Mouse (Mus musculus): ENCODE measurements around the gene Tchp. TPM values are rescaled to one million over a fixed set of nuclear protein-coding genes. Genes with fewer than 3 reads are reported as not detected.

Tchp gene
- polyA plus RNA-seq, 1 experiment from 2014 or later, result 10.5 TPM

GRCm38 (mm10) chr5:114745581-114745980, 38.0 kb downstream of the Tchp start:
- peaks cover 24% of the 10 kb centered on the region for H3K36me3 ChIP-seq
- no peak overlapping the region for H3K4me2 ChIP-seq (replicated peaks)
- H3K4me3 ChIP-seq (replicated peaks), result no peak overlapping the region
- H3K27me3 ChIP-seq (replicated peaks), result no peaks in the 10 kb centered on the region
- 87% methylated on average over 5 of the region's 5 CpGs for WGBS
- no peaks in the 10 kb centered on the region for H3K4me1 ChIP-seq (replicated peaks)
- no peak for ATAC-seq
- no peak overlapping the region for H3K9ac ChIP-seq
- H3K27ac ChIP-seq, result no peak overlapping the region
- no peaks in the 10 kb centered on the region for H3K9me3 ChIP-seq

- no peak overlapping the region for H3K4me3 ChIP-seq (replicated peaks)
- H3K36me3 ChIP-seq, result peaks cover 30% of the 10 kb centered on the region
- H3K4me2 ChIP-seq (replicated peaks), result no peak overlapping the region
- no peaks in the 10 kb centered on the region for H3K4me1 ChIP-seq (replicated peaks)
- H3K9me3 ChIP-seq, result no peaks in the 10 kb centered on the region
- no peak for ATAC-seq
- no peak overlapping the region for H3K27ac ChIP-seq
- H3K27me3 ChIP-seq (replicated peaks), result no peaks in the 10 kb centered on the region
- H3K9ac ChIP-seq, result no peak overlapping the region
- 94% methylated on average over 4 of the region's 4 CpGs for WGBS
Measured at GRCm38 (mm10) chr5:114746886-114747285, 39.3 kb downstream of the Tchp start.

GRCm38 (mm10) chr5:114747521-114747920, 40.0 kb downstream of the Tchp start:
- no peak overlapping the region for H3K9ac ChIP-seq
- no peak overlapping the region for H3K27ac ChIP-seq
- H3K4me1 ChIP-seq (replicated peaks), result no peaks in the 10 kb centered on the region
- H3K9me3 ChIP-seq, result no peaks in the 10 kb centered on the region
- ATAC-seq, result no peak
- H3K27me3 ChIP-seq (replicated peaks), result no peaks in the 10 kb centered on the region
- H3K4me3 ChIP-seq (replicated peaks), result no peak overlapping the region
- H3K36me3 ChIP-seq, result peaks cover 34% of the 10 kb centered on the region
- WGBS, result 91% methylated on average over 5 of the region's 5 CpGs
- H3K4me2 ChIP-seq (replicated peaks), result no peak overlapping the region

- H3K4me1 ChIP-seq (replicated peaks), result no peaks in the 10 kb centered on the region
- H3K27ac ChIP-seq, result no peak overlapping the region
- ATAC-seq, result no peak
- 88% methylated on average over 10 of the region's 10 CpGs for WGBS
- no peak overlapping the region for H3K9ac ChIP-seq
- H3K36me3 ChIP-seq, result peaks cover 34% of the 10 kb centered on the region
- no peak overlapping the region for H3K4me3 ChIP-seq (replicated peaks)
- H3K27me3 ChIP-seq (replicated peaks), result no peaks in the 10 kb centered on the region
- no peak overlapping the region for H3K4me2 ChIP-seq (replicated peaks)
- no peaks in the 10 kb centered on the region for H3K9me3 ChIP-seq
Measured at GRCm38 (mm10) chr5:114750325-114750724, 42.8 kb downstream of the Tchp start.

GRCm38 (mm10) chr5:114752397-114752796, 44.8 kb downstream of the Tchp start:
- H3K4me2 ChIP-seq (replicated peaks), result no peak overlapping the region
- no peak overlapping the region for H3K9ac ChIP-seq
- H3K9me3 ChIP-seq, result no peaks in the 10 kb centered on the region
- 93% methylated on average over 10 of the region's 10 CpGs for WGBS
- no peak overlapping the region for H3K4me3 ChIP-seq (replicated peaks)
- ATAC-seq, result no peak
- no peaks in the 10 kb centered on the region for H3K4me1 ChIP-seq (replicated peaks)
- peaks cover 36% of the 10 kb centered on the region for H3K36me3 ChIP-seq
- no peaks in the 10 kb centered on the region for H3K27me3 ChIP-seq (replicated peaks)
- no peak overlapping the region for H3K27ac ChIP-seq

GRCm38 (mm10) chr5:114753384-114753783, 45.8 kb downstream of the Tchp start:
- no peak overlapping the region for H3K4me2 ChIP-seq (replicated peaks)
- peaks cover 31% of the 10 kb centered on the region for H3K36me3 ChIP-seq
- no peak overlapping the region for H3K27ac ChIP-seq
- WGBS, result 86% methylated on average over 12 of the region's 12 CpGs
- no peaks in the 10 kb centered on the region for H3K9me3 ChIP-seq
- no peaks in the 10 kb centered on the region for H3K4me1 ChIP-seq (replicated peaks)
- ATAC-seq, result no peak
- H3K4me3 ChIP-seq (replicated peaks), result no peak overlapping the region
- no peaks in the 10 kb centered on the region for H3K27me3 ChIP-seq (replicated peaks)
- H3K9ac ChIP-seq, result no peak overlapping the region

GRCm38 (mm10) chr5:114759536-114760090, 52.1 kb downstream of the Tchp start:
- H3K27me3 ChIP-seq (replicated peaks), result no peaks in the 10 kb centered on the region
- no peaks in the 10 kb centered on the region for H3K4me1 ChIP-seq (replicated peaks)
- no peak overlapping the region for H3K9ac ChIP-seq
- H3K36me3 ChIP-seq, result peaks cover 28% of the 10 kb centered on the region
- H3K4me2 ChIP-seq (replicated peaks), result no peak overlapping the region
- H3K9me3 ChIP-seq, result no peaks in the 10 kb centered on the region
- ATAC-seq, result no peak
- 88% methylated on average over 5 of the region's 5 CpGs for WGBS
- no peak overlapping the region for H3K27ac ChIP-seq
- no peak overlapping the region for H3K4me3 ChIP-seq (replicated peaks)

GRCm38 (mm10) chr5:114761980-114762379, 54.4 kb downstream of the Tchp start:
- H3K36me3 ChIP-seq, result peaks cover 20% of the 10 kb centered on the region
- no peak overlapping the region for H3K9ac ChIP-seq
- H3K27ac ChIP-seq, result no peak overlapping the region
- no peak for ATAC-seq
- H3K4me3 ChIP-seq (replicated peaks), result no peak overlapping the region
- WGBS, result 88% methylated on average over 8 of the region's 8 CpGs
- H3K9me3 ChIP-seq, result no peaks in the 10 kb centered on the region
- H3K4me2 ChIP-seq (replicated peaks), result no peak overlapping the region
- H3K4me1 ChIP-seq (replicated peaks), result no peaks in the 10 kb centered on the region
- no peaks in the 10 kb centered on the region for H3K27me3 ChIP-seq (replicated peaks)

- H3K36me3 ChIP-seq, result peaks cover 20% of the 10 kb centered on the region
- H3K9me3 ChIP-seq, result no peaks in the 10 kb centered on the region
- H3K27me3 ChIP-seq (replicated peaks), result no peaks in the 10 kb centered on the region
- no peak for ATAC-seq
- no peak overlapping the region for H3K4me3 ChIP-seq (replicated peaks)
- H3K4me1 ChIP-seq (replicated peaks), result no peaks in the 10 kb centered on the region
- H3K27ac ChIP-seq, result no peak overlapping the region
- H3K9ac ChIP-seq, result no peak overlapping the region
- no peak overlapping the region for H3K4me2 ChIP-seq (replicated peaks)
- 88% methylated on average over 18 of the region's 18 CpGs for WGBS
Measured at GRCm38 (mm10) chr5:114764812-114765735, 57.5 kb downstream of the Tchp start.

GRCm38 (mm10) chr5:114766686-114767085, 59.1 kb downstream of the Tchp start:
- Histone ChIP-seq H3K27me3 (replicated peaks) (no peaks in the 10 kb centered on the region), H3K27ac (no peak overlapping the region), H3K36me3 (peaks cover 11% of the 10 kb centered on the region; the same call in 1 of the 2 replicates), H3K4me3 (replicated peaks) (no peak overlapping the region), H3K9me3 (no peaks in the 10 kb centered on the region), H3K4me1 (replicated peaks) (no peaks in the 10 kb centered on the region), H3K9ac (no peak overlapping the region), H3K4me2 (replicated peaks) (no peak overlapping the region)
- ATAC-seq, result no peak
- WGBS, result 95% methylated on average over 8 of the region's 8 CpGs

GRCm38 (mm10) chr5:114767185-114767584, 59.6 kb downstream of the Tchp start:
- H3K27me3 ChIP-seq (replicated peaks), result no peaks in the 10 kb centered on the region
- 95% methylated on average over 7 of the region's 7 CpGs for WGBS
- ATAC-seq, result no peak

GRCm38 (mm10) chr5:114769786-114770185, 62.2 kb downstream of the Tchp start:
- Histone ChIP-seq H3K4me3 (replicated peaks) (no peak overlapping the region), H3K9me3 (no peaks in the 10 kb centered on the region), H3K9ac (no peak overlapping the region), H3K4me2 (replicated peaks) (no peak overlapping the region), H3K36me3 (0 out of 2 replicates have a peak, but pooled peaks cover 2% of the 10 kb centered on the region), H3K27me3 (replicated peaks) (no peaks in the 10 kb centered on the region), H3K27ac (no peak overlapping the region), H3K4me1 (replicated peaks) (peaks cover 3% of the 10 kb centered on the region; the same call in 1 of the 2 replicates)
- WGBS, result 89% methylated on average over 8 of the region's 8 CpGs
- ATAC-seq, result no peak

More at GRCm38 (mm10) chr5:114767185-114767584, 59.6 kb downstream of the Tchp start:
- no peak overlapping the region for H3K27ac ChIP-seq
- H3K4me2 ChIP-seq (replicated peaks), result no peak overlapping the region
- no peak overlapping the region for H3K4me3 ChIP-seq (replicated peaks)
- H3K9ac ChIP-seq, result no peak overlapping the region
- peaks cover 10% of the 10 kb centered on the region; the same call in 1 of the 2 replicates for H3K36me3 ChIP-seq
- H3K9me3 ChIP-seq, result no peaks in the 10 kb centered on the region
- no peaks in the 10 kb centered on the region; the same call in 1 of the 2 replicates for H3K4me1 ChIP-seq (replicated peaks)
